In genomic region chr7:137246213-137246872, GRCm38 (mm10) we compare ENCODE assay signal across 8 mouse cellular contexts.
DNase-seq lines count a peak whose midpoint lies in the region; ATAC-seq lines count a peak whose summit lies in the region.

No protein-coding gene starts in this region.

- no peak overlapping the region for H3K27ac ChIP-seq in embryonic facial prominence, embryonic 10.5 days (replicated peaks)
- H3K27ac ChIP-seq in limb, embryonic 10.5 days: no peak overlapping the region

- H3K9me3 ChIP-seq in embryonic facial prominence, embryonic 10.5 days: no peaks in the 10 kb centered on the region
- H3K9me3 ChIP-seq in limb, embryonic 10.5 days (replicated peaks): no peaks in the 10 kb centered on the region

- peaks cover 27% of the 10 kb centered on the region for H3K27me3 ChIP-seq in embryonic facial prominence, embryonic 10.5 days (replicated peaks; ENCODE audit: low read depth, poor library complexity, severe bottlenecking)
- H3K27me3 ChIP-seq in limb, embryonic 10.5 days (ENCODE audit: low read depth, poor library complexity, severe bottlenecking): peaks cover 62% of the 10 kb centered on the region

- peak; percentile 33 to 44 for DNase-seq in right cerebral cortex, postnatal 10 days (ENCODE audit: low spot score in 2 of 2)
- DNase-seq in right cerebral cortex, postnatal 36 days (ENCODE audit: low spot score in 2 of 2): no peak
- peak; percentile 75 for DNase-seq in adrenal gland, postnatal 10 days
- DNase-seq in embryonic facial prominence, embryonic 10.5 days (ENCODE audit: low spot score): peak; percentile 79
- peak; percentile 78 for DNase-seq in limb, embryonic 10.5 days (ENCODE audit: low spot score)
- DNase-seq in naive thymus-derived CD4-positive, alpha-beta T cell, adult 2 months (ENCODE audit: low read depth): peak; percentile 23
- DNase-seq in thymus, postnatal 4 days: peak; percentile 79

- H3K4me1 ChIP-seq in embryonic facial prominence, embryonic 10.5 days: peaks cover 74% of the 10 kb centered on the region
- peaks cover 89% of the 10 kb centered on the region for H3K4me1 ChIP-seq in limb, embryonic 10.5 days

- peaks cover 7% of the 10 kb centered on the region; the same call in 1 of the 2 replicates for H3K36me3 ChIP-seq in embryonic facial prominence, embryonic 10.5 days (replicated peaks)
- no peaks in the 10 kb centered on the region for H3K36me3 ChIP-seq in limb, embryonic 10.5 days

- peak; percentile 49 to 68; a peak in 1 of 4 replicates for ATAC-seq in hematopoietic stem cell, adult 5-6 weeks (replicated peaks in 1 of 2; ENCODE audit: insufficient read depth in 1 of 2, low FRiP score in 2 of 2, low TSS enrichment in 1 of 2, low read depth in 1 of 2, poor library complexity in 2 of 2, severe bottlenecking in 2 of 2)

- WGBS in embryonic facial prominence, embryonic 10.5 days: 38% methylated on average over 11 of the region's 11 CpGs
- 46% methylated on average over 11 of the region's 11 CpGs for WGBS in limb, embryonic 10.5 days

- no peak overlapping the region for H3K4me3 ChIP-seq in embryonic facial prominence, embryonic 10.5 days
- H3K4me3 ChIP-seq in limb, embryonic 10.5 days: no peak overlapping the region

Comparison
In these comparisons a context has a peak if more than half of its experiments do, and no peak if none do; other contexts are left out.
1. DNase-seq: peak in right cerebral cortex, postnatal 10 days (2 of 2), adrenal gland, postnatal 10 days (single experiment), embryonic facial prominence, embryonic 10.5 days (single experiment), limb, embryonic 10.5 days (single experiment), naive thymus-derived CD4-positive, alpha-beta T cell, adult 2 months (single experiment) and thymus, postnatal 4 days (single experiment); none in right cerebral cortex, postnatal 36 days (0 of 2).